Mouse (Mus musculus): ENCODE results near the gene Gm3453.
"Not testable (repeated sequence)": the region's sequence is repeated elsewhere in the genome, so short reads cannot be mapped to it uniquely, and the experiment has no call there.

The Gm3453 gene

GRCm38 (mm10) chr14:5979037-5979436 lies at the start of gene Gm3453:
Gene Gm3453, minus strand, starts transcription at chr14:5979137.
- DNase-seq: not testable (repeated sequence)

GRCm38 (mm10) chr14:5987136-5987535 lies 8.2 kb upstream of the Gm3453 start:
- not testable (repeated sequence) for DNase-seq

- DNase-seq: not testable (repeated sequence)
Observed at GRCm38 (mm10) chr14:5962441-5962840, 16.5 kb downstream of the Gm3453 start.

GRCm38 (mm10) chr14:5961635-5962034 lies 17.3 kb downstream of the Gm3453 start, which contains the start of gene Gm3248:
Gene Gm3248, minus strand, starts transcription at chr14:5961745.
- DNase-seq: peak in 1 of 2 experiments; percentile 3

GRCm38 (mm10) chr14:5961102-5961501 lies 17.8 kb downstream of the Gm3453 start:
- peak; percentile 3 to 7 for DNase-seq

- DNase-seq: not testable (repeated sequence)
Observed at GRCm38 (mm10) chr14:5960479-5960878, 18.5 kb downstream of the Gm3453 start.

GRCm38 (mm10) chr14:5923276-5923675 lies 55.7 kb downstream of the Gm3453 start:
- DNase-seq: not testable (repeated sequence)

Data from lung, adult 18-20 months (tissue).